Mouse (Mus musculus): ENCODE measurements at regions not wholly inside any gene's neighbourhood (a gene's known extent, or its start where the extent isn't known, plus 50 kb on each side); places are given as distances from the start of the nearest gene placed in this dataset.

DNA sequence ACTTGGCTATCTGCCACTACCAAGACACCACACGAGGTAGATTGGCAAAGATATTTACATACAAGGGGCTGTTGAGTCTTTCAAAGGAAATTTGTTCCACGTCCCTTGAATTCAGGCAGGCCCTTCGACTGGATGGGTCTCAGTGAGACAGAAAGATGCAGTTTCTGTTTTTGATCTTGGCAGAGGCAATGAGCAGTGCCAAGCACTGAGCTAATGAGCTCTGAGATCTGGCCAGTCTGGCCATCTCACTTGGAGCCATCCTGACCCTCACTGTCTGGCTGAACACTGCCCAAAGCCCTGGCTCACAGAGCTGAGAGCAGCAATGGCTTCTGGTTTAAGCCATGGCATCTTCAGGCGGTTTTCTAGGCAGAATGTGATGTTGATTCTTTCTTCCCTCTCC lies 65.3 kb downstream of the Zfp706 start:
- TF ChIP-seq EP300 (IDR thresholded peaks at IDR 0.05; ENCODE audit: low read depth in 1 of 2, low read length in 2 of 2) (no peak), NRF1 (IDR thresholded peaks at IDR 0.05; ENCODE audit: insufficient read depth, low read depth, low read length, poor library complexity, severe bottlenecking) (no peak)

Data from MEL (cell line).